Mouse (Mus musculus) erythroblast, embryonic 14.5 days (primary cell): ENCODE results near the gene Frmd5.

ENCODE experiments used
- GATA1 ChIP-seq: IDR thresholded peaks from 2 replicates; pipeline ENCODE4 v1.6.1; 2012; ENCODE audit warnings: low read length, inconsistent platforms, mixed read lengths
- TAL1 ChIP-seq: IDR thresholded peaks from 3 replicates; pipeline ENCODE4 v1.6.1; 2012; ENCODE audit warnings: low read length, inconsistent platforms, mixed read lengths

- no peak for TF ChIP-seq GATA1
- TF ChIP-seq TAL1: no peak
These were observed 101.1 kb downstream of the Frmd5 start for GRCm38 (mm10) chr2:121705756-121706155.
